Mouse (Mus musculus) ES-Bruce4 (cell line): ENCODE data around the gene 5430419D17Rik.

Experiments
- CTCF ChIP-seq: IDR thresholded peaks from one replicate; pipeline ENCODE4 v1.8.1; 2011; ENCODE audit warnings: low read depth, low read length
- EP300 ChIP-seq: IDR thresholded peaks from 2 replicates; pipeline ENCODE4 v1.6.1; 2011; ENCODE audit warnings: low read depth, low read length; ENCODE audit not compliant: insufficient read depth
- POLR2A ChIP-seq: IDR thresholded peaks from one replicate; pipeline ENCODE4 v1.8.1; 2011; ENCODE audit warnings: low read length; ENCODE audit not compliant: insufficient read depth

- TF ChIP-seq POLR2A: no peak
- no peak for TF ChIP-seq EP300
- TF ChIP-seq CTCF: no peak
Measured at GRCm38 (mm10) chr7:131169099-131169498, 5.1 kb upstream of the 5430419D17Rik start.
